Mouse (Mus musculus) hindbrain, postnatal 0 days (tissue): ENCODE data around the gene Aqp7. TPM values are rescaled to one million over a fixed set of nuclear protein-coding genes. Genes with fewer than 3 reads are reported as not detected.

Source experiments
- ATAC-seq: fragments of 200-750 bp; cut with Nextera tagmentation; 2 replicates; pipeline ENCODE4 v1.8.0; 2017; ENCODE audit warnings: mild to moderate bottlenecking, moderate TSS enrichment, moderate library complexity
- DNase-seq: peaks from one replicate; pipeline ENCODE4 v3.0.0-alpha.2; 2015; ENCODE audit warnings: low spot score
- H3K27ac ChIP-seq: fragments of 300-500 bp; sonication (generic); 2 replicates; pipeline ENCODE4 v1.5.1; 2014; ENCODE audit warnings: mild to moderate bottlenecking
- H3K27me3 ChIP-seq: fragments of 300-500 bp; sonication (generic); 2 replicates; pipeline ENCODE4 v1.6.1; 2014; ENCODE audit warnings: low read length, mixed read lengths; ENCODE audit not compliant: insufficient read depth
- H3K36me3 ChIP-seq: fragments of 300-500 bp; sonication (generic); 2 replicates; pipeline ENCODE4 v1.6.1; 2014; ENCODE audit warnings: low read length, mixed read lengths; ENCODE audit not compliant: insufficient read depth
- H3K4me1 ChIP-seq: fragments of 300-500 bp; sonication (generic); 2 replicates; pipeline ENCODE4 v1.6.1; 2014; ENCODE audit warnings: antibody characterized with exemption, low read length, mixed read lengths; ENCODE audit not compliant: insufficient read depth
- H3K4me2 ChIP-seq: fragments of 300-500 bp; sonication (generic); 2 replicates; pipeline ENCODE4 v1.6.1; 2014; ENCODE audit warnings: low read depth, mild to moderate bottlenecking, low read length, moderate library complexity, mixed read lengths
- H3K4me3 ChIP-seq: fragments of 300-500 bp; sonication (generic); 2 replicates; pipeline ENCODE4 v1.5.1; 2014; ENCODE audit warnings: low read length
- H3K9ac ChIP-seq: fragments of 300-500 bp; sonication (generic); replicated peaks from 2 replicates; pipeline ENCODE4 v1.6.1; 2014; ENCODE audit warnings: mild to moderate bottlenecking, low read length, moderate library complexity, mixed read lengths
- H3K9me3 ChIP-seq: fragments of 300-500 bp; sonication (generic); 2 replicates; pipeline ENCODE4 v1.6.1; 2016; ENCODE audit warnings: low read length, mixed read lengths
- CTCF ChIP-seq: IDR thresholded peaks from 2 replicates; pipeline ENCODE4 v1.5.1; 2016; ENCODE audit warnings: antibody characterized with exemption, control low read depth, low read depth
- WGBS: fragments of 180-500 bp; shearing (Covaris S2); extraction: QIAGEN DNeasy Blood & Tissue Kit; methylation state at CpG from one replicate; pipeline ENCODE4 v1.1.7; 2014; 5-methylcytosine and 5-hydroxymethylcytosine counted together
- polyA plus RNA-seq: library from polyadenylated mRNA; unstranded; fragments of >200 nt; fragmentation: Nextera tagmentation; extraction: Ambion mirVana; gene quantifications from 2 replicates; pipeline ENCODE4 v1.2.1, GENCODE M21; 2015
- total RNA-seq: library from RNA; depleted of rRNA; stranded (reverse); fragments of >200 nt; gene quantifications from 2 replicates; pipeline ENCODE4 v1.2.3, GENCODE M21; 2014; rRNA removed

Aqp7 gene
- total RNA-seq (not detected in 2 replicates), polyA plus RNA-seq (0.06 TPM in 1 of 2 replicates, not detected in the other)

DNA sequence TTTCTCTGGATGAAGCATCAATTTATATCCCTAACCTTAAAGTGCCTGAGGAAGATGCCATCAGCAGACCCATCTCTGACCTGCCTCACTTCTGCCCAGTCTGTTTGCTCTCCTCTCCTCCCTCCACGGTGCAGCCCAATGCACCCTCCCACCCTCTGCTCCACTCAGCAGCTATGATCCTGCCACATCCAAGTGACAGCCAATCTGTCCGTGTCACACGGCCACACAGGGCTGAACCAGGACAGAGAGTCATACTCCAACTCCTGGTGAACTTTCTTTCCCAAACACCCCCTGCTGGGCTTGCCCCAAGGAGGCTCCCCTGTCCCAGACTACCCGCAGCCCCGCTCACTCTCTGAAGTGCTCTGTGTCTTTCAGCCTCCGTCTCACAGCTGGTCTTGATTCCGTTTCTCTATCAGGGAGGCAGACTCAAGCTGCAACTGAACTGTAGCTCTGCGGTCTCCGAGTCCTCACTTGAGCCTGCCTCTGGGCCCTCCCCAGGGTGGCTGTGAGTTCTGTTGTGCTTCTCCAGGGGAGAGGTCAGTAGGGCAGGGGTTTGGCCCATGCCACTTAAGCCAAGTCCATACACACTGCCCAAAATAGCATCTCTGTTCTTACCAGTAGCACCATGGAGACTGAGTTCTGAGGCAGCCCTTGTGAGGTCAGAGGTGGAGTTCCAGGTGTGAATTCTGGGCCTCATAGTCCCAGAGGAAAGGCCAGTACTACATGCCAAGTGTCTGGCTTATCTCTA lies at the start of gene Aqp7:
Aqp7 (minus strand) TSS at position 616 of the 748 bp plus-strand sequence.
- ATAC-seq (no peak), DNase-seq (no peak)
- no peaks in the 10 kb centered on the region for H3K9me3 ChIP-seq
- no peak within 1 kb of the TSS for H3K4me2 ChIP-seq
- H3K9ac ChIP-seq, result no peak within 1 kb of the TSS
- H3K27me3 ChIP-seq, result no peaks in the 10 kb centered on the region
- TF ChIP-seq CTCF, result no peak
- no peaks in the 10 kb centered on the region for H3K4me1 ChIP-seq
- no peak within 1 kb of the TSS for H3K27ac ChIP-seq
- H3K4me3 ChIP-seq, result no peak within 1 kb of the TSS
- H3K36me3 ChIP-seq, result no peaks in the 10 kb centered on the region
- WGBS, result 43% methylated on average over 9 of the region's 9 CpGs

DNA sequence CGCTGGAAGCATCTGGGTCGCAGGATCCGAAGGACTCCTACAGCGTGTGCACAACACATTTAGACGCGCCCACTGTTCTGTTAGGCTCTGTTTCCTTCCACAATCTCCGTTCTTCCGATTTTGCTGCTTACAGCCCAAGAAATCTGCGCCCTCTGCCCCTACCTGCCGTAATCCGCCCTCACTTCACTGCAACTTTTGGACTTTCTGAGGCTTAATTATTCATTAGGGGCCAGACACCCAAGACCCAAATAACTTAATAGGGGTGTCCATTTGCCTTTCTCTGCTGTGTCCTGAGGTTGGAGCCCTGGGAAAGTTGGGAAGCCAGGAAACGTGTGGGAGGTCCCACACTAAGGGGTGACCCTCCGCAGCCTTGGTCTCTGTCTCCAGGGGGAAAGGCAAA lies 49.4 kb upstream of the Aqp7 start:
- Histone ChIP-seq H3K9me3 (no peaks in the 10 kb centered on the region), H3K27me3 (0 out of 2 replicates have a peak, but pooled peaks cover 6% of the 10 kb centered on the region), H3K4me2 (peak overlapping the region; percentile 89), H3K27ac (no peak overlapping the region), H3K36me3 (no peaks in the 10 kb centered on the region), H3K9ac (no peak overlapping the region), H3K4me1 (0 out of 2 replicates have a peak, but pooled peaks cover 3% of the 10 kb centered on the region), H3K4me3 (no peak overlapping the region)
- no peak for ATAC-seq
- no peak for TF ChIP-seq CTCF
- WGBS, result 55% methylated on average over 13 of the region's 13 CpGs
- DNase-seq, result no peak

GRCm38 (mm10) chr4:41096794-41097193 lies 48.9 kb upstream of the Aqp7 start:
- ATAC-seq (no peak), DNase-seq (no peak)
- Histone ChIP-seq H3K4me1 (0 out of 2 replicates have a peak, but pooled peaks cover 3% of the 10 kb centered on the region), H3K4me2 (no peak overlapping the region), H3K27ac (no peak overlapping the region), H3K27me3 (0 out of 2 replicates have a peak, but pooled peaks cover 6% of the 10 kb centered on the region), H3K4me3 (no peak overlapping the region), H3K36me3 (no peaks in the 10 kb centered on the region), H3K9ac (no peak overlapping the region), H3K9me3 (no peaks in the 10 kb centered on the region)
- TF ChIP-seq CTCF, result no peak
- 82% methylated on average over 5 of the region's 5 CpGs for WGBS

DNA sequence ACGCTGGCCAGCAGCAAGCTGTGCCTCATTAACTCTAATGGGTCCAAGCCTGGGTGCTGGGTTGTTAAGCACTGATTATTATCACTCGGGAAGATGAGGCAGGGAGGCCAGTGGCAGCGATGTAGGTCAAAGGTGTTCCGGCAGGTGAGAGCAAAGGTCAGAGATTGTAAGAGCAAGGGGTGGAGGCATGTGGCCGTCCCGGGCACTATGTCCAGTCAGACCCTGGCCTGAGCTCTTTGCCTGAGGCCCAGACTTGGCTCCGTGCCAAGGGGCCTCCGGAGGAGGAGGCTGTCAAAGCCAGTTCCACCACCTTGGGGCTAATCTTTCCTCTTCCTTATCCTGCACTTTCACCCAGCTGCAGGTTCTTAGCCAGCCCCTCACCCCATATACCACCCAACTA lies 48.2 kb upstream of the Aqp7 start:
- H3K4me2 ChIP-seq, result no peak overlapping the region
- H3K9ac ChIP-seq, result no peak overlapping the region
- H3K36me3 ChIP-seq, result no peaks in the 10 kb centered on the region
- no peak overlapping the region for H3K27ac ChIP-seq
- no peak for TF ChIP-seq CTCF
- WGBS, result 66% methylated on average over 8 of the region's 8 CpGs
- no peaks in the 10 kb centered on the region for H3K9me3 ChIP-seq
- H3K27me3 ChIP-seq, result 0 out of 2 replicates have a peak, but pooled peaks cover 6% of the 10 kb centered on the region
- DNase-seq (peak; percentile 19), ATAC-seq (no peak)
- no peak overlapping the region for H3K4me3 ChIP-seq
- H3K4me1 ChIP-seq, result 0 out of 2 replicates have a peak, but pooled peaks cover 3% of the 10 kb centered on the region

- WGBS, result 52% methylated on average over 9 of the region's 9 CpGs
Observed at GRCm38 (mm10) chr4:41094361-41094760, 46.4 kb upstream of the Aqp7 start.

GRCm38 (mm10) chr4:41092958-41093357 lies 45.0 kb upstream of the Aqp7 start:
- Histone ChIP-seq H3K4me2 (no peak overlapping the region), H3K4me1 (no peaks in the 10 kb centered on the region), H3K9me3 (no peaks in the 10 kb centered on the region), H3K4me3 (no peak overlapping the region), H3K36me3 (no peaks in the 10 kb centered on the region), H3K27ac (no peak overlapping the region), H3K9ac (no peak overlapping the region), H3K27me3 (0 out of 2 replicates have a peak, but pooled peaks cover 5% of the 10 kb centered on the region)
- WGBS, result 88% methylated on average over 1 of the region's 1 CpGs
- no peak for TF ChIP-seq CTCF
- no peak for ATAC-seq
- no peak for DNase-seq

More at GRCm38 (mm10) chr4:41094361-41094760, 46.4 kb upstream of the Aqp7 start:
- no peak overlapping the region for H3K4me2 ChIP-seq
- H3K27me3 ChIP-seq, result 0 out of 2 replicates have a peak, but pooled peaks cover 6% of the 10 kb centered on the region
- no peak overlapping the region for H3K9ac ChIP-seq
- 0 out of 2 replicates have a peak, but pooled peaks cover 3% of the 10 kb centered on the region for H3K4me1 ChIP-seq
- DNase-seq (no peak), ATAC-seq (no peak)
- H3K36me3 ChIP-seq, result no peaks in the 10 kb centered on the region
- no peak overlapping the region for H3K4me3 ChIP-seq
- H3K27ac ChIP-seq, result no peak overlapping the region
- no peaks in the 10 kb centered on the region for H3K9me3 ChIP-seq
- TF ChIP-seq CTCF, result no peak

GRCm38 (mm10) chr4:41091391-41091790 lies 43.5 kb upstream of the Aqp7 start:
- WGBS, result 64% methylated on average over 3 of the region's 3 CpGs
- Histone ChIP-seq H3K36me3 (no peaks in the 10 kb centered on the region), H3K4me2 (no peak overlapping the region), H3K4me3 (no peak overlapping the region), H3K4me1 (no peaks in the 10 kb centered on the region), H3K27ac (no peak overlapping the region), H3K9me3 (no peaks in the 10 kb centered on the region), H3K9ac (no peak overlapping the region), H3K27me3 (no peaks in the 10 kb centered on the region)
- no peak for ATAC-seq
- no peak for TF ChIP-seq CTCF
- DNase-seq, result no peak
